Mouse (Mus musculus) E14TG2a.4 (cell line): Measurements from ENCODE around the gene Commd3.

ENCODE experiments used
- CTCF ChIP-seq: conservative IDR thresholded peaks from 2 replicates; pipeline ENCODE4 v1.5.1; 2014; ENCODE audit warnings: low read length
- NANOG ChIP-seq: IDR thresholded peaks from 2 replicates; pipeline ENCODE4 v1.6.1; 2014; ENCODE audit warnings: borderline replicate concordance, low read length, mixed read lengths
- POU5F1 ChIP-seq: IDR thresholded peaks from 2 replicates; pipeline ENCODE4 v1.6.1; 2014; ENCODE audit warnings: low read length, borderline replicate concordance

GRCm38 (mm10) chr2:18718521-18718920 is 46.3 kb downstream of the Commd3 start:
- TF ChIP-seq CTCF = no peak
- TF ChIP-seq NANOG = no peak
- no peak for TF ChIP-seq POU5F1
